Mouse (Mus musculus) ovary, postnatal 36 days (tissue): ENCODE data around the gene Slc1a2.
A peak's percentile ranks its signal among the peaks of the same experiment; 100 is the strongest.

Experiments
- DNase-seq: peaks from one replicate; pipeline ENCODE4 v3.0.0; 2022; ENCODE audit warnings: low spot score, mixed read lengths

Slc1a2 gene

DNA sequence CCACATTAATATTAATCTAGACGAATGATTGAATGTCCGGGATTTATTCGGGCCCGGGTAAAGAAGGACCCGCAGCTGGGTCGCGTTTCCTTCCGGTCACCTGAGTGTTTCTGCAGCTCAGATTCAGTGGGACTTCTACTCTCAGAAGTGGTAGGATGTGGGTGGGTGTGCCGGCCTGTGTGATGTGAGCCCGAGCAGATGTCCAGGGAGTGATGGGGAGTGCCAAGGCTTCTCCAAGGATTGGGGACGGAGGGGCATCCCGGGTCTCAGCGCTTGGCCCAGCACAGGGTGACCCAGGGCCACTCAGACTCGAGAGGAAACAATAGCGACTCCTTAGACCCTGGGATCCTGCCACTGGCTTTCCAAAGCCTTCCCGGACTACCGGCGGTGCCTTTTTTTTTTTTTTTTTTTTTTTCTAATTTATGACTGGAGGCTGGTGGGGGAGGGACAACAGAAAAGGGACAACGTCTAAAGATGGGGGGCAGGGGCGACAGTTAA, at the start of gene Slc1a2:
Slc1a2 (plus strand) TSS at position 497 of the 498 bp plus-strand sequence.
- no peak for DNase-seq

DNA sequence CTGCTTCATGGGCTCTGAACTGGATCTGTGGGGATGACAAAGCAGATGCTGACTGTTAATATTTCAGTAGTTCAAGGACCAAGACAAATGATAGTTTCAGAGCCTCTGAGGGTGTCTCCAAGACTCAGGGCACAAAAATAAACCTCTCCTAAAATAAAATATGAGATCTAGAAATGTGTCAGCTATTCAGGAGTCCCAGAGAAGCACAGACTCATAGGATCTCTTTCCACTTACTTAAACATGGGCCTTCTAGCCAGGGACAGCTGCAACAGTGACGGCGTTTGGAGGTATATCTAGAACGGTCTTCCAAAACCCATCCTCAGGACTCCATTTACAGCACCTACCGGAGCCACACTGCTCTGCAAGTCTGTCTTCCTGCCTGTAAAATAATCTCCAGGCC, 48.0 kb upstream of the Slc1a2 start:
- no peak for DNase-seq

GRCm38 (mm10) chr2:102616637-102617036, 41.8 kb upstream of the Slc1a2 start:
- no peak for DNase-seq

GRCm38 (mm10) chr2:102620744-102621429, 37.6 kb upstream of the Slc1a2 start:
- DNase-seq, result no peak

DNA sequence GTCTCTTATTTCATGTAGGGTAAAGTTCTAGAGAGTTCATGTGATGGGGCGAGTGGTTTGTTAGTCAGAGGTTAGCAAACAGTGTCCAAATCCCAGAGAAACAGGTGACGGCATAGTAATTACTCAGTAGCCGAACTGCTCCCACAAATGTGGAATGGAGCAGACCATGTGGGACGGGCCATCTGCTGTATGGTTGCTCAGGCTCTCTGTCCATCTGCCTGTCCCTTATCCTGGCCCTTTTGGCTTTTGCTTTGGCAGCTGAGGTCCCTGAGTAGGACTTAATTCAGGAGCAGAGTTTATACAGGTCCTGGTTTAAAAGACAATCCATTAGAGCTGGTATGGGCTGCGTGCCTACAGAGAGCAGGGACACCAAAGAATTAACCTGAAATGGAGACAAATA, 36.3 kb upstream of the Slc1a2 start:
- DNase-seq, result no peak

GRCm38 (mm10) chr2:102622943-102623342, 35.5 kb upstream of the Slc1a2 start:
- no peak for DNase-seq

GRCm38 (mm10) chr2:102624538-102624937, 33.9 kb upstream of the Slc1a2 start:
- no peak for DNase-seq

DNA sequence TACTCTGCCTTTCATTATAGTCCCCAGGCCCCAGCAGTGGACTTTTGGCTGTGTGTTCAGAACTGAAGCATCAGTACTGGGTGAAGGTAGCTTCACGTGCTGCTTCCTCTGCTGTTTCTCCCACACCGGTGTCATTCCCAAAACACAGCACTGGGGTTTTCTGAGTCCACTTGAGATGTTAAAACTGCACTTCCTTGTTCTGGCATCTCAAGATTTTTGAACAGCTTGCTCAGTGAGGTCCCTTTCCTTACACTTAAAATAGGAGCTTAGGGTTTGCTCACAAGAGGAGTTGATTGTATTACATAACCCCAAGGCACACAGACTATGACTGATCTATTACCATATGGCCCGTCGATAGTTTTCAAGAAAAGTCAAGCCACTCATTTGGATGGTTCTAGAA, 26.1 kb upstream of the Slc1a2 start:
- no peak for DNase-seq

DNA sequence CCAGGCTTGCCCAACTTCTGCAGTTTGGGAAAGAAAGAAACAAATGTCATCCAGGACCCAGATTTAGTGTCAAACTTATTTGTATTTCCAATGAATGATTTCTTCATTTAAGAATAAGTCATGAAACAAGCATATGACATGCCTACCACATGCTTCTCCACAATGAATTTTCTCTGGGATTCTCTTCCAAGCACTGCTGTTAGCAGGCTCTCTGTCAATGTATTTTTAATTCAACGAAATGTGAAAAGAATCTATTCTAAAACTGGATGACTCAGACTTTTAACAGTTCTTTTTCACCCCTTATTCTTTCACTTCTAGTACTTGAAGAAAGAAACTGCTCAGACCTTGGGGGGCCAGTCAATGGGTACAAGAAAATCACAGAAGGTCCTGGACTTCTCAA, 24.4 kb upstream of the Slc1a2 start:
- no peak for DNase-seq

DNA sequence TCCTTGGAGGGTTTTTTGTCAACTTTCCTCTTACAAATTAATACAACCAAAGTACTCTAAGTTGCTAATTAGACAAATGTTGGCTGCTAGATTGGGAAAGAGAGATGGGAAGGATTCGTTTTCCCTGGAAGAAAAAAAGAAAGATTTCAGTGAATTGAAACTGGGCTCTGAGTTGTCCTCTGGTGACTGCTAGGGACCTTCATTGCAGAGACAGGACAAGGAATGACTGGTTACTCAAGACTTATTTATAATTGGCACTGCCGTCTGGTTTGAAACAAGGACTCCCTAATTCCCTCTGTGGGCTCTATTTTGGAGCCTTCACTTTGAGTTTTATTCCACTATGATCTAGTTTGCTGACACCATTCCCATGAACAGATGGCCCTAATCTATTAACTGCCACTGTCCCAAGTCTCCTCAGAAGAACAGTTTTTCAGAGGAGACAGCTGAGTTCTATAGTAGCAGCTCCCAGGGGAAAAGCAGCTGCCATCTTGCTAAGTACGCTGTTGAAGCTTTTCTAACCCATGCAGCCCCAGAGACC, 22.9 kb upstream of the Slc1a2 start:
- DNase-seq, result no peak

DNA sequence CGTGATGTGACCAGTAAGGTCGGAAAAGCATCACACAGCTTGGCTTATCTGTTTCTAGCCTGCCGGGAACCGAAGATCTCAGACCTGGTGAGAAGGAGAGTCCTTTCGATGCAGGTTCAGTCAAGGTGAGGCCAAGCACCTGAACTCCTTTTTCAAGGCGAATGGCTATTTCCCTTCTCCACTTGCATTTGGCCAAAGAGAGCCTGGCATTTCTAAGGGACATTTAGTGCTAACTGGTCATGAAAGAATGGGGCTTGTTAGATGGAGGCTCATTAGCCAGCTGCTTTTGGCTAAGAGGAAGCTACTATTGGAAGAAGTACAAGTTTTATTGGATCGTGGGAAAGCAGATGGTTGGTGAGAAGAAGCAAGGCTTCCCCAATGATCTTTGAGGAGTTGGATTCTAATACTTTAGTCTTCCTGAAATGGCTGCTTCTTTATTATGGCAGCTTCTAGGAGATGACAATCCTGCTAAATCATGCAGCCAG, 22.3 kb upstream of the Slc1a2 start:
- no peak for DNase-seq

DNA sequence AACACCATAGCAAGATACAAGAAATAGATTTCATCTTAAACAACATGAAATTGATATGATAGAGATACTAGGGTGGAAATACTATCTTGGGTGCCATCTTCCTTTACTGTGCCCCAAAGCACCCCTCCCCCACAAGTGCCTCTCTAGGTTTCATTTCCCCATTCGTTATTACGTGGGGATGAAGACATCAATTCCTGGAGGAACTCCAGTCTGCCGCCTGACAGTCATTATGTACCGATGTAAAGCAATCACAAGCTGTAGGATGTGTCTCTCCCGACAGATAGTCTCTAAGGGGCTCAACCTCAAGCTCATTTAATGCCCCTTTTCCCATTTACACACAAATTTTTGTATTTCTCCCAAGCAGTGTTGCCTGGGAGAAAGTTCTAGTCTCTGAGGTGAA, 20.3 kb upstream of the Slc1a2 start:
- no peak for DNase-seq

DNA sequence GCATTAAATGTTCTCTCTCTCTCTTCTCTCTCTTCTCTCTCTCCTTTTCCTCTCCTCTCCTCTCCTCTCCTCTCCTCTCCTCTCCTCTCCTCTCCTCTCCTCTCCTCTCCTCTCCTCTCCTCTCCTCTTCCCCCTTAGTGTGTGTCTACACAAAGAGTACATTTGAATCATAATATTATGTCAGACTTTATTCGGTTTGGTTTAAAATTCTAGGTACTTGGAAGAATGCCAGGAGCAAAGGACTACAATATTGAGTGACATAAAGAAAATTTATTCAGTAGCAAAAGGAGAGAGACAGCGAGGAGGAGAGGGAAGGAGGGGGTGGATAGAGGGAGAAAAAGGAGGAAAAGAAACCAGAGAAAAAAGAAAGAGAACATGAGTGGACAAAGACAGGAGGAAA, 19.8 kb upstream of the Slc1a2 start:
- DNase-seq, result no peak

- DNase-seq, result no peak
These were observed 9.5 kb upstream of the Slc1a2 start for GRCm38 (mm10) chr2:102648845-102649500.

DNA sequence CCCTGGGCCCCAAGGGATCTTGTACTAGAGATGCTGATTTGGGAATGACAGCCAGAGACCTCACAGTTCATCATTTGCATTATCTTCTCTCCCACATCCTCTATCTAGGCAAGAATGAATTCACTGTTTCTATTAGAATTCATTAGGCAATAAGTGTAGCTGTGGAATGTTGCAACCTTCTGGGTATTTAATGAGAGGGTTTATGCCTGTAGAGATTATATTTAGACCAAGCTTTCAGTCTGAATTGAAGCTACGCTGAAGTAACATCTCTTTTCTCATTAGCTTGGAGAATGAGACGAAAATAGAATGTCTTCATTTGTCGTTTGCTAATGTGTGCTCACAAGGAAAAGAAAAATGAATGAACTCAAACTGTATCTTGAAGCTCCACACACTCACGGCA, 8.1 kb upstream of the Slc1a2 start:
- DNase-seq, result no peak

DNA sequence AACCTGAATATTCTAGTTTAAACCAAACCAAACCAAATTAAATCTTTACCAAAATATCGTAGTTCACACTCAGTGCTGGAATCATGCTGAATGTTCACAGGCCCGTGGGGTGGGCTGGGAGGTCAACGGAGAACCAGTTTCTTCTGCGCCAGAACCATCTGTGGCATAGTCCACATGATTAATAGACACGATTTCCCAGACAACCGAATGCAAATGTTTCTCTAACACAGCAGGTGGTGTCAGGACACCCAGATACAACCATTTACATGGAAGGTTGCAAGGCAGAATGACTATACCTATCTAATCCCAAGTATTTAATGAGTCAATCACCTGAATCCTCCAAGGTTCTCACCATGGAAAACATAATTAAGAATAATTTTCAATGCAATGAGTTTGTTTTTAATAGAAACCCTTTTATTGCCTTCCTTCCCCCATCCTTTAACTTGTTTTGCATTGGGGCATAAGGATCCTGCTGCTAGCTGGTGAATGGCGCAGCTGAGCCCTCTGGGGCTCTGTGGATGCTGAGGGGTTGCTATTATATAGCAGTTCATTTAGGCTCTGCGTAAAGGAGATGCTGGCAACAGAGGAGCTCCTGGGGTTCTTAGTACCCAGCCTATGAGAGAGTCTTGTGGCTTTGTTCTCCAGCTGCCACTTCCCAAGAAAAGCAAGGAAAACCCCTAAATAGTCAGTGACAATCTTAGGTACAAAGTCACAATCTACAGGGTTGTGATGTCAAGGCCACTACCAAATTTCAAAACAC, 2.3 kb upstream of the Slc1a2 start:
- no peak for DNase-seq

DNA sequence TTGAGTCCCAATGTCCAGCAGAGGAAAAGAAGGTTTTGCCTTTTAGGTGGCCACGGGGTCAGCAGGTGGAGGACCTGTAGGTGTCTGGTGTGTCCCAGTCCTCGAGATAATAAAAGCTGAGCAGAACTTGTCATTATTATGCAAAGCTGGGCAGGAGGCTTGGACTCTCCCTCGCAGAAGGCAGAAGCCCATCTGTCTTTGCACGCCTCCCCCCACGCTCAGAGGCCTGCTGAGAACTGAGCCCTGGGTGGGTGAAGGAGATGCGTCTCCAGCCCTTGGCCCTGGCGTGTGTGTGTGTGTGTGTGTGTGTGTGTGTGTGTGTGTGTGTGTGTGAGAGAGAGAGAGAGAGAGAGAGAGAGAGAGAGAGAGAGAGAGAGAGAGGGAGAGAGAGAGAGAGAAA, 733 bp upstream of the Slc1a2 start:
- DNase-seq, result no peak

DNA sequence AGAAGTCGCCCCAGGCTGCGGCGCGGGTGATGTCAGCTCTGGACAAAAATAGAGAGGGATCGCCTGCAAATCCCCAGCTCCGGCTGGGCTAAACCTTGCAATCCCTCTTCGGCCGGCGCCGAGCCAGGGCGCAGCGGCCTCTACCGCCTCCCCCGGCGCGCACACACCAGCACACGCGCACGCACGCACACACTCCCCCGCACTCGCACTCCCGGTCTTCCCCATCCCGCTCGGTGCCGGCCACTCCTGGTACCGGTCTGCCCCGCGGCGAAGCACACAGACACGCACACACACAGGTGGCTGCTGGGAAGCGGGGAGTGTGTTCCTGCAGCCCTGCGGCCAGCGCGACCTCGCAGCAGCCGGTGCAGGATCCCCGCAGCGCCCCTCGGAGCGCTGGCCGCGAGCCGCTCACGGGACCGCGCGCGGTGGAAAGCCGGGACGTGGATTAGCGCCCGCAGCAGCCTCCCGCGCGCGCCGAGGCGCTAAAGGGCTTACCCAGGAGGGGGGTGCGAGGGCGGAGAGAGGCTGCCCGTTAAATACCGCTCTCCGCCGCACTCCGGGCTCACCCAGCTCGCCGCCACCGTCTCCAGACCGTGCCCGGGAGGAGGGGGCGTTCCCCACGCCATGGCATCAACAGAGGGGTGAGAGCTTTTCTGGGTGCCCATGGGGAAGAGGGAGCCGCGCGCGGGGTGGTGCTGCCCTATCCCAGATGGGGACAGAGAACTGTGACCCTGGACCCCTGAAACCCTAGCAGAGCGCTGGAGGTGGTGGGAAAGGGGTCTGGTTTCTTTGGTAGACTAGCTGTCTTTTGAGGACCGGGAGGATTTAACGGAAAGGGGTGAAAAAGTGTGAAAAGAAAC, 432 bp downstream of the Slc1a2 start:
- peak; percentile 30 for DNase-seq

DNA sequence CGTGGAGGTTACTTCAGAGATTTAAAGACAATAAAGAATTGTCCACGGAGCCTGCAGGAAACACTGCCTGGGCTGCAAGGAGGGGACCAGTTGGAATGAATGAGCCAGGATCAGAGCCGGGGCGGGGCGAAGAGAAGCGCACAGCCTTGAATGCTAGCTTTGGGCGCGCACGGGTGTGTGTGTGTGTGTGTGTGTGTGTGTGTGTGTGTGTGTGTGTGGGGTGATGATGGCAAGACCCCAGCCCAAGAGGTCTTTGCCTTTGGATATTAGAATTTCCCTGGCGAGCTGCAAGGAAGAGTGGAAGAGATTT, 1.0 kb downstream of the Slc1a2 start:
- no peak for DNase-seq

- DNase-seq, result no peak
These were observed 2.6 kb downstream of the Slc1a2 start for GRCm38 (mm10) chr2:102661052-102661451.

DNA sequence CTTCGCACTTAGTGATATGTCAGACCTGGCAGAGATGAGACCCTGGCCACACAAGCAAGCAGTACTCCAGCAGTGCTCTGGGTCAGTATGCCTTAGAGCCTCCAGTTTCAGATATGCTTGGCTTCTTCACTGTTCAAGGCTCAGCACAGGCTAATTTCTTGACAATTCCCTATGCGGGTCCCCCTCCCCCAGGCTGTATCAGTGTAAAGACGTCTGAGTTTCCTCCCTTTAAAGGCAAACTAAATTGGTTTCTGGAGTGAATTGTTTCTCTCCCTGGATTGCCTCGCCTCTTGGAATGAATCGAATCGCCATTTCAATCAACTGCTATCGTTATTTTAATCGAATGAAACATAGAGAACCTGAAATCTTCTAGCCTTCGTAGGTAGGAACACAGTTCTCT, 4.5 kb downstream of the Slc1a2 start:
- no peak for DNase-seq

- DNase-seq, result no peak
These were observed 4.9 kb downstream of the Slc1a2 start for GRCm38 (mm10) chr2:102663339-102663738.
